ENCODE assay signal across 10 mouse cellular contexts in the genomic region with DNA sequence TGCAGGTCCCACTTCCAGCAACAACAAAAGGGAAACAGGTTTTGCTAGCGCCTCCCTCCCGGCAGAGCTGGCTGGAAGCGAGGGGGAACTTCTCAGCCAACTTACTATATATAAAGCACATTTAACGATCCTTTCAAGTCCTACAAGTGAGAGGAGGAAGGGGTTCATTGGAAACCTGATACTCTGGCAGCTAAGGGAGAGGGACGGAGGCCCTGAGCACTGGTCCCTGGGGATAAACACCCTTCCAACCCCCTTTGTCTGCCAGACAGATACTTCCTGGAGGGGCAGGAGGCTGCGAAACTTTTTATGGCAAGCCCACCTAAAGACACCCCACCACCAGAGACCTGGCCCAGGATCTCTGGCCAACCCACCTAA. TPM values are rescaled to one million over a fixed set of nuclear protein-coding genes. Genes with fewer than 3 reads are reported as not detected.
DNase-seq lines count a peak whose midpoint lies in the region; ATAC-seq and TF ChIP-seq lines count a peak whose summit lies in the region.
"Had no signal": no experiment of that assay in that cellular context is flagged by ENCODE, and none has a peak within 500 bp of the region (broad histone marks: within the 10 kb centered on the region; RNA-seq: fewer than 3 reads in every experiment).

No protein-coding gene starts in this region.

- H3K27me3 ChIP-seq in lung, postnatal 0 days (replicated peaks; ENCODE audit: insufficient read depth, low read length): no peaks in the 10 kb centered on the region
- H3K27me3 ChIP-seq in limb, embryonic 14.5 days (ENCODE audit: control insufficient read depth, insufficient read depth, low read length): no peaks in the 10 kb centered on the region
- H3K27me3 ChIP-seq in stomach, postnatal 0 days (ENCODE audit: control insufficient read depth, insufficient read depth, low read length): no peaks in the 10 kb centered on the region

- no peak for TF ChIP-seq CTCF in lung, postnatal 0 days (IDR thresholded peaks at IDR 0.05)
- TF ChIP-seq CTCF in stomach, postnatal 0 days (IDR thresholded peaks at IDR 0.05; ENCODE audit: low read depth): no peak

- peak overlapping the region; percentile 16 for H3K9ac ChIP-seq in lung, postnatal 0 days (replicated peaks; ENCODE audit: low read depth)
- peak overlapping the region; percentile 36; the same call in 1 of the 2 replicates for H3K9ac ChIP-seq in limb, embryonic 14.5 days (ENCODE audit: low read depth, low read length, severe bottlenecking)
- peak overlapping the region; percentile 63 for H3K9ac ChIP-seq in stomach, postnatal 0 days (ENCODE audit: low read length)

- DNase-seq in embryo, embryonic 10 days (ENCODE audit: low spot score): peak; percentile 68
- DNase-seq in embryo, embryonic 10.5 days (ENCODE audit: low spot score): no peak
- no peak for DNase-seq in lung, postnatal 0 days (ENCODE audit: low spot score)
- no peak for DNase-seq in lung, adult 18-20 months
- peak; percentile 71 for DNase-seq in limb, embryonic 14.5 days (ENCODE audit: low spot score)
- DNase-seq in stomach, postnatal 0 days (ENCODE audit: low spot score): peak; percentile 46
- no peak for DNase-seq in thymus, postnatal 25 days
- DNase-seq in layer of hippocampus, adult 8-10 months (ENCODE audit: low spot score in 2 of 2): no peak
- DNase-seq: cerebellum, adult 9-10 months; heart, postnatal 10 days had no signal

- TF ChIP-seq POLR2A in limb, embryonic 14.5 days (IDR thresholded peaks at IDR 0.05; ENCODE audit: borderline replicate concordance, extremely low read depth, insufficient read depth, insufficient read length): peak; percentile 40; the same call in 1 of the 2 replicates

- H3K9me3 ChIP-seq in lung, postnatal 0 days (ENCODE audit: low read length): no peaks in the 10 kb centered on the region
- no peaks in the 10 kb centered on the region for H3K9me3 ChIP-seq in limb, embryonic 14.5 days (ENCODE audit: control insufficient read depth, low read length)
- H3K9me3 ChIP-seq in stomach, postnatal 0 days (ENCODE audit: control insufficient read depth, low read length): no peaks in the 10 kb centered on the region

- H3K4me1 ChIP-seq in lung, postnatal 0 days (ENCODE audit: insufficient read depth, low read depth, low read length): peaks cover 70% of the 10 kb centered on the region
- peaks cover 92% of the 10 kb centered on the region for H3K4me1 ChIP-seq in limb, embryonic 14.5 days (ENCODE audit: control insufficient read depth, insufficient read depth, low read length)
- H3K4me1 ChIP-seq in stomach, postnatal 0 days (replicated peaks; ENCODE audit: control insufficient read depth, insufficient read depth): peaks cover 22% of the 10 kb centered on the region

- TF ChIP-seq EP300 in lung, postnatal 0 days (IDR thresholded peaks at IDR 0.05): no peak
- no peak for TF ChIP-seq EP300 in stomach, postnatal 0 days (optimal IDR thresholded peaks at IDR 0.05)

- H3K36me3 ChIP-seq in lung, postnatal 0 days (ENCODE audit: insufficient read depth, low read length): no peaks in the 10 kb centered on the region
- H3K36me3 ChIP-seq in limb, embryonic 14.5 days (ENCODE audit: control insufficient read depth, insufficient read depth, low read length): peaks cover 5% of the 10 kb centered on the region; the same call in 1 of the 2 replicates
- no peaks in the 10 kb centered on the region for H3K36me3 ChIP-seq in stomach, postnatal 0 days (ENCODE audit: control insufficient read depth, insufficient read depth, low read length)

- H3K4me2 ChIP-seq in lung, postnatal 0 days (replicated peaks; ENCODE audit: low read depth, low read length): peak overlapping the region; percentile 25
- peak overlapping the region; percentile 47 for H3K4me2 ChIP-seq in limb, embryonic 14.5 days (replicated peaks; ENCODE audit: low read depth, low read length, severe bottlenecking)
- peak overlapping the region; percentile 30 for H3K4me2 ChIP-seq in stomach, postnatal 0 days (replicated peaks; ENCODE audit: low read depth)

- no peak for ATAC-seq in lung, postnatal 0 days
- peak; percentile 67 for ATAC-seq in limb, embryonic 14.5 days (ENCODE audit: low FRiP score, low read depth)
- no peak for ATAC-seq in stomach, postnatal 0 days (ENCODE audit: low FRiP score, low TSS enrichment)

- peak overlapping the region; percentile 84 for H3K27ac ChIP-seq in lung, postnatal 0 days (ENCODE audit: low read length)
- peak overlapping the region; percentile 90 for H3K27ac ChIP-seq in limb, embryonic 14.5 days (replicated peaks; ENCODE audit: low read depth, low read length)
- H3K27ac ChIP-seq in stomach, postnatal 0 days (replicated peaks): peak overlapping the region; percentile 93

- no peak overlapping the region for H3K4me3 ChIP-seq in lung, postnatal 0 days (ENCODE audit: low read depth, low read length)
- H3K4me3 ChIP-seq in limb, embryonic 14.5 days (replicated peaks; ENCODE audit: low read length): peak overlapping the region; percentile 21; the same call in 1 of the 2 replicates
- H3K4me3 ChIP-seq in stomach, postnatal 0 days (ENCODE audit: low read depth, low read length): 0 out of 2 replicates have a peak overlapping the region, but pooled peaks have one; percentile 1

- WGBS in lung, postnatal 0 days: 6% methylated on average over 6 of the region's 6 CpGs
- 2% methylated on average over 6 of the region's 6 CpGs for WGBS in limb, embryonic 14.5 days
- 13% methylated on average over 6 of the region's 6 CpGs for WGBS in stomach, postnatal 0 days

RNA-seq across cellular contexts. Expression of a gene that starts 10.9 kb away (rescaled TPM):
- 73.2 and 75.8 TPM in 2 replicates for polyA plus RNA-seq in lung, postnatal 0 days (2015; fragmentation: Nextera tagmentation; extraction: Ambion mirVana)
- polyA plus RNA-seq in limb, embryonic 14.5 days (2012; rRNA removed): 89.4 and 116 TPM in 2 replicates
- 73.8 and 84.6 TPM in 2 replicates for polyA plus RNA-seq in limb, embryonic 14.5 days (2014; fragmentation: Nextera tagmentation; extraction: Ambion mirVana)
- polyA plus RNA-seq in stomach, postnatal 0 days (2015; fragmentation: Nextera tagmentation; extraction: Ambion mirVana): 29.4 and 32.1 TPM in 2 replicates
- 1 to 10 TPM; 8.2 to 9.2 (median 8.9) TPM for total RNA-seq in layer of hippocampus, adult 8-10 months (2022)

RNA-seq across cellular contexts. Expression of a gene that starts 27.4 kb away (rescaled TPM):
- polyA plus RNA-seq in lung, postnatal 0 days (2015; fragmentation: Nextera tagmentation; extraction: Ambion mirVana): 36.5 and 38.4 TPM in 2 replicates
- 19.5 and 20.4 TPM in 2 replicates for polyA plus RNA-seq in limb, embryonic 14.5 days (2012; rRNA removed)
- polyA plus RNA-seq in limb, embryonic 14.5 days (2014; fragmentation: Nextera tagmentation; extraction: Ambion mirVana): 19.3 and 21.5 TPM in 2 replicates
- polyA plus RNA-seq in stomach, postnatal 0 days (2015; fragmentation: Nextera tagmentation; extraction: Ambion mirVana): 34.5 and 34.8 TPM in 2 replicates
- 10 to 100 TPM; 18.9 to 21.8 (median 21.1) TPM for total RNA-seq in layer of hippocampus, adult 8-10 months (2022)

RNA-seq across cellular contexts. Expression of a gene that starts 27.6 kb away (rescaled TPM):
- 69.2 and 88.6 TPM in 2 replicates for polyA plus RNA-seq in lung, postnatal 0 days (2015; fragmentation: Nextera tagmentation; extraction: Ambion mirVana)
- 68.0 and 91.1 TPM in 2 replicates for polyA plus RNA-seq in limb, embryonic 14.5 days (2012; rRNA removed)
- polyA plus RNA-seq in limb, embryonic 14.5 days (2014; fragmentation: Nextera tagmentation; extraction: Ambion mirVana): 103 and 113 TPM in 2 replicates
- 96.4 and 98.8 TPM in 2 replicates for polyA plus RNA-seq in stomach, postnatal 0 days (2015; fragmentation: Nextera tagmentation; extraction: Ambion mirVana)
- total RNA-seq in layer of hippocampus, adult 8-10 months (2022): 10 to 100 TPM; 43.7 to 60.5 (median 51.2) TPM

RNA-seq across cellular contexts. Expression of a gene that starts 31.8 kb away (rescaled TPM):
- 21.8 and 22.1 TPM in 2 replicates for polyA plus RNA-seq in lung, postnatal 0 days (2015; fragmentation: Nextera tagmentation; extraction: Ambion mirVana)
- 135 and 149 TPM in 2 replicates for polyA plus RNA-seq in limb, embryonic 14.5 days (2012; rRNA removed)
- polyA plus RNA-seq in limb, embryonic 14.5 days (2014; fragmentation: Nextera tagmentation; extraction: Ambion mirVana): 52.6 and 58.2 TPM in 2 replicates
- polyA plus RNA-seq in stomach, postnatal 0 days (2015; fragmentation: Nextera tagmentation; extraction: Ambion mirVana): 12.9 and 14.0 TPM in 2 replicates
- total RNA-seq in layer of hippocampus, adult 8-10 months (2022): 10 to 100 TPM; 22.6 to 26.4 (median 23.4) TPM

RNA-seq across cellular contexts. Expression of a gene that starts 55.8 kb away (rescaled TPM):
- 35.2 and 38.5 TPM in 2 replicates for polyA plus RNA-seq in lung, postnatal 0 days (2015; fragmentation: Nextera tagmentation; extraction: Ambion mirVana)
- 47.2 and 48.5 TPM in 2 replicates for polyA plus RNA-seq in limb, embryonic 14.5 days (2012; rRNA removed)
- 36.8 and 52.4 TPM in 2 replicates for polyA plus RNA-seq in limb, embryonic 14.5 days (2014; fragmentation: Nextera tagmentation; extraction: Ambion mirVana)
- 37.2 and 38.1 TPM in 2 replicates for polyA plus RNA-seq in stomach, postnatal 0 days (2015; fragmentation: Nextera tagmentation; extraction: Ambion mirVana)
- 10 to 100 TPM; 12.1 to 20.5 (median 17.0) TPM for total RNA-seq in layer of hippocampus, adult 8-10 months (2022)

Comparison
In these comparisons a context has a peak if more than half of its experiments do, and no peak if none do; other contexts are left out.
1. DNase-seq: peak in embryo, embryonic 10 days (single experiment), limb, embryonic 14.5 days (single experiment) and stomach, postnatal 0 days (single experiment); none in embryo, embryonic 10.5 days (single experiment), lung, postnatal 0 days (single experiment), lung, adult 18-20 months (0 of 2), thymus, postnatal 25 days (single experiment) and layer of hippocampus, adult 8-10 months (0 of 2).
2. Peak in every context shown above with its lines, with median percentiles within 50 percentile points of each other: H3K27ac ChIP-seq, H3K4me2 ChIP-seq and H3K9ac ChIP-seq.